Mouse (Mus musculus): ENCODE measurements around the gene St8sia1. TPM values are rescaled to one million over a fixed set of nuclear protein-coding genes. Genes with fewer than 3 reads are reported as not detected.

Gene St8sia1
- polyA plus RNA-seq, 1 experiment = 1.9 TPM

GRCm38 (mm10) chr6:142795087-142795486, 169.2 kb downstream of the St8sia1 start:
- Histone ChIP-seq H3K27ac (ENCODE audit: insufficient read depth, low read length) (no peak overlapping the region), H3K36me3 (ENCODE audit: control insufficient read depth, insufficient read depth, low read length) (no peaks in the 10 kb centered on the region), H3K4me1 (ENCODE audit: control insufficient read depth, insufficient read depth, insufficient read length) (no peaks in the 10 kb centered on the region), H3K27me3 (ENCODE audit: control insufficient read depth, insufficient read depth, low read length) (no peaks in the 10 kb centered on the region), H3K4me3 (ENCODE audit: extremely low read depth, insufficient read depth, insufficient read length) (no peak overlapping the region)
- TF ChIP-seq POLR2A (IDR thresholded peaks at IDR 0.05; ENCODE audit: low read depth, low read length) = no peak
- no peak for TF ChIP-seq CTCF (IDR thresholded peaks at IDR 0.05; ENCODE audit: extremely low read depth, insufficient read depth, insufficient read length, insufficient replicate concordance)
- 93% methylated on average over 9 of the region's 9 CpGs for WGBS
- no peak for DNase-seq (ENCODE audit: low read depth in 1 of 2, low spot score in 2 of 2)

- Histone ChIP-seq H3K27ac (ENCODE audit: insufficient read depth, low read length) (no peak overlapping the region), H3K36me3 (ENCODE audit: control insufficient read depth, insufficient read depth, low read length) (no peaks in the 10 kb centered on the region), H3K27me3 (ENCODE audit: control insufficient read depth, insufficient read depth, low read length) (no peaks in the 10 kb centered on the region), H3K4me1 (ENCODE audit: control insufficient read depth, insufficient read depth, insufficient read length) (no peaks in the 10 kb centered on the region), H3K4me3 (ENCODE audit: extremely low read depth, insufficient read depth, insufficient read length) (no peak overlapping the region)
- DNase-seq (ENCODE audit: low read depth in 1 of 2, low spot score in 2 of 2) = no peak
- TF ChIP-seq POLR2A (IDR thresholded peaks at IDR 0.05; ENCODE audit: low read depth, low read length) = no peak
- TF ChIP-seq CTCF (IDR thresholded peaks at IDR 0.05; ENCODE audit: extremely low read depth, insufficient read depth, insufficient read length, insufficient replicate concordance) = no peak
- WGBS = 88% methylated on average over 7 of the region's 7 CpGs
These were observed 170.8 kb downstream of the St8sia1 start for GRCm38 (mm10) chr6:142793468-142793867.

GRCm38 (mm10) chr6:142792241-142792968, 171.8 kb downstream of the St8sia1 start:
- H3K27ac ChIP-seq (ENCODE audit: insufficient read depth, low read length) = no peak overlapping the region
- no peaks in the 10 kb centered on the region for H3K4me1 ChIP-seq (ENCODE audit: control insufficient read depth, insufficient read depth, insufficient read length)
- no peak for DNase-seq (ENCODE audit: low read depth in 1 of 2, low spot score in 2 of 2)
- H3K4me3 ChIP-seq (ENCODE audit: extremely low read depth, insufficient read depth, insufficient read length) = no peak overlapping the region
- WGBS = 21% methylated on average over 13 of the region's 13 CpGs
- no peaks in the 10 kb centered on the region for H3K36me3 ChIP-seq (ENCODE audit: control insufficient read depth, insufficient read depth, low read length)
- TF ChIP-seq CTCF (IDR thresholded peaks at IDR 0.05; ENCODE audit: extremely low read depth, insufficient read depth, insufficient read length, insufficient replicate concordance) = no peak
- no peak for TF ChIP-seq POLR2A (IDR thresholded peaks at IDR 0.05; ENCODE audit: low read depth, low read length)
- H3K27me3 ChIP-seq (ENCODE audit: control insufficient read depth, insufficient read depth, low read length) = no peaks in the 10 kb centered on the region

GRCm38 (mm10) chr6:142789736-142790135, 174.5 kb downstream of the St8sia1 start:
- Histone ChIP-seq H3K27me3 (ENCODE audit: control insufficient read depth, insufficient read depth, low read length) (no peaks in the 10 kb centered on the region), H3K27ac (ENCODE audit: insufficient read depth, low read length) (no peak overlapping the region), H3K4me3 (ENCODE audit: extremely low read depth, insufficient read depth, insufficient read length) (no peak overlapping the region), H3K4me1 (ENCODE audit: control insufficient read depth, insufficient read depth, insufficient read length) (no peaks in the 10 kb centered on the region), H3K36me3 (ENCODE audit: control insufficient read depth, insufficient read depth, low read length) (no peaks in the 10 kb centered on the region)
- no peak for DNase-seq (ENCODE audit: low read depth in 1 of 2, low spot score in 2 of 2)
- 95% methylated on average over 10 of the region's 10 CpGs for WGBS
- no peak for TF ChIP-seq CTCF (IDR thresholded peaks at IDR 0.05; ENCODE audit: extremely low read depth, insufficient read depth, insufficient read length, insufficient replicate concordance)
- TF ChIP-seq POLR2A (IDR thresholded peaks at IDR 0.05; ENCODE audit: low read depth, low read length) = no peak

- WGBS = 82% methylated on average over 18 of the region's 18 CpGs
- H3K4me3 ChIP-seq (ENCODE audit: extremely low read depth, insufficient read depth, insufficient read length) = no peak overlapping the region
- H3K27ac ChIP-seq (ENCODE audit: insufficient read depth, low read length) = no peak overlapping the region
- no peaks in the 10 kb centered on the region for H3K4me1 ChIP-seq (ENCODE audit: control insufficient read depth, insufficient read depth, insufficient read length)
- no peaks in the 10 kb centered on the region for H3K27me3 ChIP-seq (ENCODE audit: control insufficient read depth, insufficient read depth, low read length)
- TF ChIP-seq CTCF (IDR thresholded peaks at IDR 0.05; ENCODE audit: extremely low read depth, insufficient read depth, insufficient read length, insufficient replicate concordance) (no peak), POLR2A (IDR thresholded peaks at IDR 0.05; ENCODE audit: low read depth, low read length) (no peak)
- no peak for DNase-seq (ENCODE audit: low read depth in 1 of 2, low spot score in 2 of 2)
- H3K36me3 ChIP-seq (ENCODE audit: control insufficient read depth, insufficient read depth, low read length) = no peaks in the 10 kb centered on the region
These were observed 175.9 kb downstream of the St8sia1 start for GRCm38 (mm10) chr6:142788042-142788987.

- no peak for DNase-seq (ENCODE audit: low read depth in 1 of 2, low spot score in 2 of 2)
- TF ChIP-seq CTCF (IDR thresholded peaks at IDR 0.05; ENCODE audit: extremely low read depth, insufficient read depth, insufficient read length, insufficient replicate concordance) (no peak), POLR2A (IDR thresholded peaks at IDR 0.05; ENCODE audit: low read depth, low read length) (no peak)
- H3K4me3 ChIP-seq (ENCODE audit: extremely low read depth, insufficient read depth, insufficient read length) = no peak overlapping the region
- 91% methylated on average over 21 of the region's 21 CpGs for WGBS
- no peaks in the 10 kb centered on the region for H3K27me3 ChIP-seq (ENCODE audit: control insufficient read depth, insufficient read depth, low read length)
- H3K27ac ChIP-seq (ENCODE audit: insufficient read depth, low read length) = no peak overlapping the region
- no peaks in the 10 kb centered on the region for H3K36me3 ChIP-seq (ENCODE audit: control insufficient read depth, insufficient read depth, low read length)
- H3K4me1 ChIP-seq (ENCODE audit: control insufficient read depth, insufficient read depth, insufficient read length) = no peaks in the 10 kb centered on the region
These were observed 178.1 kb downstream of the St8sia1 start for GRCm38 (mm10) chr6:142786106-142786505.

All from spleen, adult 2 months (tissue).